Mouse (Mus musculus) inflammation-experienced regulatory T-cells, adult 6 months (primary cell): ENCODE results near the gene Noc2l. TPM values are rescaled to one million over a fixed set of nuclear protein-coding genes. Genes with fewer than 3 reads are reported as not detected.

Experiments used
- ATAC-seq: one replicate; pipeline ENCODE4 v1.8.0; 2017
- polyA plus RNA-seq, 3 experiments: library from polyadenylated mRNA; unstranded; fragments of 100-300 nt; shearing (Covaris generic); gene quantifications; one replicate each; pipeline ENCODE4 v1.2.1; 2017

Noc2l gene
- 10 to 100 TPM; 11.2 to 16.2 (median 15.7) TPM for polyA plus RNA-seq

DNA sequence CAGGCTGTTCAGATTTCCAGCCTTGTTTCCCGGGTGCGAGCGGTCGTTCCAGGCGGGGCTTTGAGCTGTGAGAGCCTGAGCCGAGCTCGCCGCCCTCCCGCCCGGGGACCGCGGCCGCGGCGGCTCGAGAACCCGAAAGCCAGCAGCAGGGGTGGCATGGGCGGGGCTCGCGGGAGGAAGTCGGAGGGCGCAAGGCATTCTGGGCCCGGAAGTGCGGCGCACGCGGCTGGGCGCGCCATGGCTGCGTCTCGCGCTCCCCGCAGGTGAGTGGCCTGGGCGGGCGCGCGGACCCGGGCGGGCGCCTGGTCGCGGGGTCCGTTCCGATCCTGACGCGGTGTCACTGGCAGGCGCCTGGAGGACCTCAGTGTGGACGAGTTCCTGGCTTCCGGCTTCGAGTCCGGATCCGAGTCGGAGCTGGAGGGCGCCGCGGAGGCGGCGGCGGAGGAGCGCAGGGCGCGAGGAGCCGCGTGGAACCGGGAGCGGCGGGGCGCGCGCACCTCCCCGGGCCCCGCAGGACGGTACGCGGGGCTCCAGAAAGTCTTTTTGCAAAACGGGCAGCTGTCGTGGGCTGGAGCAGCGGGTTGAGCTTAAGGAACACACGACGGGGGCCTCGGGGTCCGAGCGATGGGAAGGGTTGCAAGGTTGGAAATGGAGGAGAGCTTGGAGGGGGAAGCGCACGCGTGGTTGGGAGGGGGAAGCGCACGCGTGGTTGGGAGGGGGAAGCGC is at the start of gene Noc2l:
TSS of gene Noc2l (plus strand) at position 203 of the 726 bp plus-strand sequence.
- peak; percentile 92 for ATAC-seq

DNA sequence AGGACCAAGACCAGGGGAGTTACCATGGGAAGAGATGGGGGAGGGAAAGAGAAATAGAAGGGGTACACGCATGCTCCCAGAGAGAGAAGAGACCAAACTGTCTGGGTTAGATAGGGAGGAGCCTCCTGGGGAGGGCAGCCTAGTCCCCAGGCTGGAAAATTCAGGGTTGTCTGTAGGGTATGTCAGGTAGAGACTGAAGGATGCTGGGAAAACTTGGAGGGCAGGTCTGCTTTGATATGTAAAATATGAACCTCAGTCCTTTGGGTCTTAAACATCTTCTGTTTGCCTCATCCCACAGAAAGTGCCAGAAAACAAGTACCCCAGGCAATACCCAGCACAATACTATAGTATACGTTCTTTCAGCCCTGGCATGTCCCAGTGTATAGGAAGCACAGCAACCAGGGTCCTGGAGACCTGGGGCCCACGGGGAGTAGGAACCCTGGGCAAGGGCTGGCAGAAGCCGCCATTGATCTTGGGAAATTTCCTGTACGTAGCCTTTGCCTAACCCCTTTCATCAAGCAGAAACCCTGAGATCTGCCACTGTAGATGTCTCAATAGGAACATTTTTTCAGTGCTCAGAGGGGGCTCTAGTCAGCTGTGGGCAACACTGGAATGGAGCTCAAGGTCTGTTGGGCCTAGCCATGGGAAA is 47.5 kb upstream of the Noc2l start:
- no peak for ATAC-seq

DNA sequence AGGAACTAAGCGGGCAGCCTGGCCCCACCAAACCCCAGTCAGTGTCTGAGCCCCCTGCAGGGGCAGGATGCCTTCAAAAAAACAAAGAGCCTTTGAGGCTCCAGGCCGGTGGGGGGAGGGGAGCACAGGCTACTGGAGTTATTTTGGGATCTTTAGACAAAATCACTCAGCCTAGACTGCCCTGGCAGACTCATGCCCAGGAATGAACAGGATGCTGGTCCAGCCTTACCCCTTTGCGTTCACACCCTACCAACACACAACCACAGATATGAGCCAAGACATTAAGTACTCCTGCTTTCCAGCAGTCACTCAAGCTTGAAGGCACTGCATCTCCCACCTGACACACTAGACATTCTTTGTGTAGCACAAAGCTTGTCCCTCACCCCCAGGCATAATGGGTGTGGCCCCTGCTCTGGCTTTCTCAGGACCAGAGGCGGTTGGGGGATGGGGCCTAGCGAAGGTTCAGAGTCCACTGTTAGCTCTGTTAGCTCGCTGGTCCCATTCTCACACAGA is 46.9 kb upstream of the Noc2l start:
- ATAC-seq = no peak

DNA sequence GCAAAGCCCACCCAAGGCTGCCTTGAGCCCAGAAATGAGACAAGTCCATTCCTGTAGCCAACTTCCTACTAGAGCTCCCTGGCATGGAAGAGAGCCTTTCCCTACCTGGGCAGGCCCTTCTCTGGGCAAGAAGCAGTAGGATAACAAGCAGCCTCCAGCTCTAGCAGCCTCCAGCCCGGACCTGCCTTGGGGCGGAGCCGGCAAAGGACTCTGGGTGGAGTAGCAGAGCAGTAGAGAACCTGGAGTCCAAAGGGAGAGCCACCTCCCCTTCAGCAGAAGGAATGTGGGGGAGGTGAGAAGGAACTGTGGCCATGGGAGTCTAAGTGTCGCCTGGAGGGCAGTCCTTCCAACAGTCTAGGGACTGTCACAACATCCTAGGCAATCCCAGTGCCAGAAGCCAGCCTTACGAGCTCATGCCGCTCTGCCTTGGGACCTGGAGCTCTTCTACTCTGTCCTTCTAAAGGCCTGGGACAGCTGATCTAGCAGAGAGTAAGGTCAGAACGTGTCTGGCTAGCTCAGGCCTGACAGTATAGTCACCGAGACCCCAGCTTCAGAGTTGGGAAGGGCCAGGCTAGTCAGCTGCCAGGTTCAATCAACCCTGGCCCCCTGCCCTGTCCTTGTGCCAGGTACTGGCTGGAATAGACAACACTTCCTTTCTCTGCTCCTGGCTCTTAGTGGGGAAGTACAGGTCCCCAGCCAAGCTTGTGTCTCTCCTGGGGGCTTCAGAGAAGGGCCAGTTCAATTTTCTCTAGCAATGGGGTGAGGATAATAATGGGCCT is 43.2 kb upstream of the Noc2l start:
- ATAC-seq = no peak

DNA sequence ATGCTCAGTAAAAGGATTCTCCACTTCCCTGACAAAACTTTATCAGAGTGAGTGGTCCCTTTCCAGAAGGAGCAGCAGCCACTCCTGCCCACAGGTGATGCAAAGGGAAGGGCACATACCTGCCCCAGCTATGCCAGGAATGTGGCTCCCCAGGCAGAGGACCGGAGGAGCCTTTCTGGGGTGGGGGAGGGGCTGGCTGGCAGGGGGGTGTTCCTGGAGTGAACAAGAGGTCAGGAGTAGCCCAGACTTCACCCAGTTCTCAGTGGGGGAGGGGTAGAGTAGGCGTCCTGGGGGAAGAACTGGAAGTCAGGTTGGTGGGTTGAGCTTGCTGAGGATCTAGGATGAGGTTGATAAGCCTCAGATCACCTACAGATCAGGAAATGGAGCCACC is 42.6 kb upstream of the Noc2l start:
- ATAC-seq = no peak

DNA sequence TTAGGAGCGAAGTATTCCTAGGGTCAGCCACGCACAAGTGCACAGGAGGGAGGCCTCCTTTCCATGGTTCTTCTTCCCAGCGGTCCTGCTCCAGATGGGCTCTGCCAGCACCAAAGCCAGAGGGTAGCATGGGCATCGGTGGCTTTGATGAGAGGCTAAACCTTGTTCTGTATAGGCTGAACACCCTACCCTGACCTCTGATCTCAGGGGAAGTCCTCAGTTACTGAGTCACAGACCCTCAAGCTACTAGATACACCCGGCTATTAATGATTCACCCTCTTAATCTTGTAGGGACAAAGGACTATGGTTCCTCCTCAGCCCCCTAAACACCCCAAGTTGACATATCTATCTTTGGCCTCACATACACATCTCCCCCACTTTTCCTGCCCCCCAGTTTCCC is 41.9 kb upstream of the Noc2l start:
- no peak for ATAC-seq

DNA sequence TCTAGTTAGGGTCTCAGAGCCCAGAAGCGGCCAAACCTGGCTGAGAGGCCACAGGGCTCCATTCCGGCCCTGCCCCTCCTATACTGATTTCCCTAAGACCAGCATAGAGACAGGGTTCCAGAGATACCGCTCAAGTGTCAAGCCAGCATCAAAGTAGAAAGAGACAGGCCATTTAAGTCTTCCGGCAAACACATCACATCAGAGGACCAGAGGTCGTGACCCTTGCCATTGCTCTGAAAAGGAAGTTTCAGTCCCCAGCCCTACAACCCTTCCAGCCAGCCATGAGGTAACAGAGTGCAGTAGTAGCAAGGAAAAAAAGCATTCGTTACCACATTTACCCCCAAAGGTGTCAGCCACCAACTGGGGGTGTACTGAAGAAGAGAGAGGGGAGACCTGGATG is 41.5 kb upstream of the Noc2l start:
- no peak for ATAC-seq

DNA sequence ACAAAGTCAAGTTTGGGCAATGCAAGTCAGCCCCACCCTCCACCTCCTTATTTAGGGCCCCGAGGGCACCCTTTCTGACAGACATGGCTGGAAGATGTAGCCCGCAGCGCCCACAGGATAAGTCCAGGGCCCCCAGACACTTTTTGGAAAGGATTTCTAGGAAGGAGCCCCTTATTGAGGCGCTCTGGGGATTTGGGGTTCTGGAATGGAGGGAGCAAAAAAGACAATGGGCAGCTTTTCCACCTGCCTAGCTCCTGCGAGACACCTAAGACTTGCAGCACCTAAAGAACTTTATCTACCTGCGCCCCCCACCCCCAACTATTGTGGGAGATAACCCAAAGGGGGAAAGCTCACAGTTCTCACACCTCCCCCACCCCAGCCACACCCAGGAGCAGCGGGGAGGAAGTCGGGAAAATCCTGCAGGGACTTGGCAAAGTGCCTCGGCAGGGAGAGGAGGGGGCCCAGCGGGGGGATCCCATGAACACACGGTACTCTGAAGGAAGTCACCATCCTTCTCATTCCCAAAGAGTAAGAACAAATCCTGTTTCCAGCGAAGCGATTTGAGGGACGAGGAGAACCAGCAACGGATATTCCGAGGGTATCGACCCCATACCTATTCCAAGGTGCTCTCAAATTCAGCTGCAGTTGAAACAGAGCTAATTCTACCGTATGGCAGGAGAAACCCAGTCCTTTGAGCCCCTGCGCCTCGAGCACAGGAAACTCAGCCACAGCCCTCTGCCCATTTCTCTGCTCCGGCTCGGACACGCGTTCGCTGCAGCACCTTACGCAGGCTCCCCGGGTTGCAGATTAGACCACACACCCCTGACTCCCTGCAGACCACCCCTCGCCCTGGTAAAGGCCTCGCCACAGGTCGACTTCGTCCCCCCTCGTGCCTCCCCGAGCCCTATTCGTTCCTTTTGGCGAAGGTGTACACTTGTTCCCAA is 39.6 kb upstream of the Noc2l start:
- ATAC-seq = no peak

DNA sequence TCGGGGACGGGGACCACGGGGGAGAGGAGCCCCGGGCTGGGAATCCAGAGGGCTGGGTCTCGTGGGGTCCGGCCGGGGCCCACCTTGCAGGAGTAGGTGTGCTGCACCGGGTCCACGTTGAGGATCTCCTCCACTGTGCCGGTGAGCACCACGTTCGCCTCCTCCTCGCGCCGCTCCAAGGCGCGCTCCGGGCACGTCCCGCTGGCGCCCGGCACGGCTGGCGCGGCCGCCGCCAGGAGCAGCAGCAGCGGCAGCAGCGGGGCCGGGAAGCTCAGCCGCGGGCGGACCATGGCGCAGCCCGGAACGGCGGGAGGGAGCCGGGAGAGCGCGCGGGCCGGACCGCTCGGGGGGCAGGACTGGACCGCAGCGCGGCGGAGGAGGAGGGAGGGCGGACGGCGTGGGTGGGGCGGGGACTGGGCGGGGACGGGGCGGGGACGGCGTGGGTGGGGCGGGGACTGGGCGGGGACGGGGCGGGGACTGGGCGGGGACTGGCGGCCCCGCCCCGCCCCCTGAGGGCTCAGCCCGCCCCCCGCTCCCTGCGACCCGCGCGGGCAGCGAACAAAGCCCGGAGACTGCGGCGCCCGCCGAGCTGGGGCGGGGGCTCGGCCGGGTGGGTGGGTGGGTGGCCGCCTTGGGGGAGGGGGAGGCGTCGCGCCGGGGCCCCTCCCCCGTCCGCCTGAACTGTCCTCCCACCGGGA is 38.5 kb upstream of the Noc2l start, which contains the start of gene Agrn:
TSS of gene Agrn (minus strand) at position 358 of the 698 bp plus-strand sequence.
- peak; percentile 14 for ATAC-seq

DNA sequence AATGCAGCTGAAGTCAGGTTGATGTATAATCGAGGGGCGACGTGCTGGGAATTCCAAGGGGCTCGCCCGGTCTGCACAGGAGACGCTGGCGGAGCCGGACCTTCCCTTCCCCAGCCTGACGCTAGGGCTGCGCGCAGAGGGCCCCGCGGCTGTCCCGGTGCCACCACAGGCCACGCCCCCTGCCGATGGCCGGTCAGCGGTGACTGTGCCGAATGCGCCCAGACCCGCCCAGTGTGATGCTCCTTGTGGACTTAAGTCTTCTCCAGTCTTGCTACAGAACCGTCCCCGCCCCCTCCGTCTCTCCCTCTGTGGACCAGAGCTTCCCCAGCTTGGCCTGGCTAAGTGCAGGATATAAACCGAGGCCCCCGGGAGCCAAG is 38.0 kb upstream of the Noc2l start:
- no peak for ATAC-seq

DNA sequence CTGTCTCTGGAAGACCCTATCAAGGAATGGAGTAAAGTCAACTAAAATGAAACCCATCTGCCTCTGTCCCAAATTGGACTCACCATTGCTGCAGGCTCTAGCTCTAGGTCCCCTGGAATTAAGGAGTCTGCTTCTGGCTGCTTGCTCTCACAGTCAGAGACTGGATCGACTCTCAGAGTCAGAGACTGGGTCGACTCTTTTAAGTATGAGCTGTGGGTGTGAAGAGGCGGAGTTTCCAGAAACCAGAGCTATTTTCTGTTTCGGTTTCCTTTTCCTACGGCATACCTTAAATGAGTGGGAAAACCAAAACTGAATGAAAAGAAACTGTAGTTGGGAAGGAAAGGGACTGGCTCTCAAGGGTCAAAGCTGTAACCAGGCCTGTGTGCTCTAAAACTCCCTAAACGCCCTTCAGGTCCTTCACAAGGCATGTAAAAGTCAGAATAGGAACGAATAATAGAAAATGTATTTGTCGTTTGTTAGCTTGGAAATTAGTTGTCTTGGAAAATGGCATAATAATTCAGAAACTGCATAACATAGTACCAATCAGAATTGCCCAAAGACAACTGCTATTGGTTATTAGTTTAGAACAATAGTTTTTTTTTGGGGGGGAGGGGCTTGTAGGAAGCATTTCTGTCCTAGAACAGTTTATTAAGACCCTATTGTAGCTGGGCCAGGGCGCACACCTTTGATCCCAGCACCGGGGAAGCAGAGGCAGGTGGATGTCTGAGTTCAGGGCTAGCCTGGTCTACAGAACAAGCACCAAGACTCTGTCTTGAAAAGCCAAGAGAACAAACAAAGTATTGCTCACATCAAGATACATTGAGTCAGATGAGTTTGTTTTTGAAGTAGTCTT is 35.0 kb upstream of the Noc2l start, which contains the start of gene Isg15:
TSS of gene Isg15 (minus strand) at position 196 of the 853 bp plus-strand sequence.
- ATAC-seq = peak; percentile 52

DNA sequence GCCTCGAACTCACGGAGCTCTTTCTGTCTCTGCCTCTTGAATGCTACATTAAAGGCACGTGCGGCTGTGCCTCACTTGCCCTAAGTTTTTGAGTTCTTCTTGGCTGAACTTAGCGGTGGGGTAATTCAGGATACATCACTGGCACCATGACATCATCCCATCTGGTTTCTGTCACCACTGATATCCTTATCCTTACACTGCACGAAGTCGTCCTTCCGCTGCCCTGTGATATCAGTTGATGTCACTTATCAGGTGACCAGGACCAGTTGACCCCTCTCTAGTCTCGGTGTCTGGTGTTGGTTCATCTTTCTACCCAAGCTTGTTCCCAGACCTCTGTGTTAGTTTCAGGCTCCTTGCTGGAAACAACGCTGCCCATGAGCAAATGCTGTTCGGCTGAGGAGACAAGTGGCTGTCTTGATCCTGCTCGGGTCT is 33.3 kb upstream of the Noc2l start:
- no peak for ATAC-seq

DNA sequence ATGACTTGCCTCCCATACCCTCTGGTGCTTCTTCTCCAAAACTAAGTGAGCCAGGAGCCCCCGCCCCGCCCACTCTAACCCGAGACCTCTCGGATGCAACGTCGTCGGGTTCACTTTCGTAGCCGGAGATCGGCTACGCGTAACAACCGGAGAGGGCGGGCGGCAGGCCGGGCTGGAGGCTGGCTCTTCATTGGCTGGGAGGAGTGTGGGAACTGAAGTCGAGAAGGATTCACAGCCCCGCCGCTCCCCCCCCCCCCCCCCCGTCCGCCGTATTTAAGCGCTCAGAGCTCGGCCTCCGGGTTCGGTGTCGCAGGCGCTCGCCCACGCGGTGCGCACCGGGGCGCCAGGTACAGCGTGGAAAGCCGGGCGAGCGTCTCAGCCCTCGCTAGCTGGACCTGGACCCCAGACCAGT is 32.8 kb upstream of the Noc2l start, which contains the start of gene AW011738:
TSS of gene AW011738 (plus strand) at position 304 of the 412 bp plus-strand sequence.
- ATAC-seq = peak; percentile 84

DNA sequence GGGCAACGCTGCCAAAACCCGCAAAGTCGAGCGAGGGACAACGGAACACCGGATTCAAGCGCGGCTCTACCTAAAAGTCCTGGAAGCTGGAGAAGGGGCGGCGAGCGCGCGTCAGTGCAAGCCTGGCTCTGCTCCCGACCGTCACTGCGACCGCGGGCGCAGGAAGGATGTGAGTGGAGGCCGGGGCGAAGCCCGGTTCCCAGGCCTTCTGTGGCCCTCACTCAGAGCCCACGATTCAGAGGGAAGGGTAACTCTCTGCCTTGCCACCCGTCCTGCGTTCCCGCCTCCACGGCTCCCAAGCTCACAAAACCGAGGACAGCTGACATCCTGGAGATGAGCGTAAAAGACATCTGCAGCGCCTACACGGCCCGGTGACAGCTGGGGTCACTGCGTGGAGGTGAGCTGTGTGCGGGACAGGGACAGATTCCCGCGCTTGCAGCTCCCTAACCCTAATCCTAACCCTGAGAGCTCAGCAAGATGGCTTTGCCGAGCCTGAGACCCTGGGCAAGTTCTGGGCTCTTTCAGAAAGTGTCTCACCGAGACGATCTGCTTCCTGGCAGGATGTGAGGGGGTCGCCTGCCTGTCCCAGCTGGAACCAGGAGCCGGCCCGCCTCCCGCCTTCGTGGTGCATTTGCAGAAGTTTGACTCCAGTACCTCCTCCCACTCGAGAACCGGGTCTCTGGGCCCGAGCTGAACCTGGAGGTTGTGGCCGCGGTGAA is 32.2 kb upstream of the Noc2l start:
- ATAC-seq = peak; percentile 14

DNA sequence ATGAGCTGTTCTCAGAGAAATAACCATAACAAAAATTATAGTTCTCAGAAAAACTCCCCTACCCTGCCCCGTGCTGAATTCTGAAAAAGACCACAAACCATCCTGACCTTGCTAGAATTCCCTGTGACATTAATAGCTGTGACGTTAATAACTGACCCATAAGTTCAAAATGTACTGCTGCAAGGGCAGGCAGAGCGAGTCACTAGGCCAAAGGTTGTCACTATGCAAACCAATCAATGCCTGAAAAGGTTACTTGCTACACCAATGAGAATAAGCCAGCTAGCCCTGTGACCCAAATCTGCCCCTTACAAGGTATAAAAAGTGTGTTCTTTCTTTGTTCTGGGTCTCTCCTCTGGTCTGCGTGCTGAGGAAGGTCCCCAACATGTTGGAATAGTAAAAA is 26.9 kb upstream of the Noc2l start:
- no peak for ATAC-seq

DNA sequence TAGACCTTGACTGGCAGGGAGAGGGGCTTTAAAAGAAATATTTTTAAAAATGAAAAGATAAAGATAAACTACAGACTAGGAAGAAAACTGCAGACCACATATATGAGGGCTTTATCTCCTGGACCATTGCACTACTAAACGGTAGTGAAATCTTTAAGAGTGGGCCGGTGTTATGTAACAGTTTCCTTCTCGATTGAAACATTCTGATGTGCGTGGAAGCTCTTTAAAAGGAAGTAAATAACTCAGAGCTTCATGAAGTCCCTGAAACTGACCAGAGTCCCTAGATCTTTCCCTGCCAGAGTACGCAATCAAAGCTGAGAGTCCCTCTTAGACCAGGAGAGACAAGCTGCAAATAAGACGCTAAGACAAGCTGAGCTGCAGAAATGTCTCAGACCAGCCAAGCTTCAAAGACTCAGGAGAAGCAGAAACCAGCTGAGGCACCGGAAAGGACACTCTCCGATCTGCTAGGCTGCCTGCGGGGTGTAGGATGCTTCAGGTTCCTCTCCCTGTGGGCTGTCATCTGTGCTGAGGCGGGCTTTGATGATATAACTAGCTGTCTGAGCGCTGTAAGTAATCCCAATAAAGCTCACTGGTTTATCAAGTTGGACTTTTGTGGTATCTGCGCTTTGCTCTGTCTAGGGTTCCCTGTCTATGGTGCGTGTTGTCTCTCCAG is 25.7 kb upstream of the Noc2l start:
- no peak for ATAC-seq

DNA sequence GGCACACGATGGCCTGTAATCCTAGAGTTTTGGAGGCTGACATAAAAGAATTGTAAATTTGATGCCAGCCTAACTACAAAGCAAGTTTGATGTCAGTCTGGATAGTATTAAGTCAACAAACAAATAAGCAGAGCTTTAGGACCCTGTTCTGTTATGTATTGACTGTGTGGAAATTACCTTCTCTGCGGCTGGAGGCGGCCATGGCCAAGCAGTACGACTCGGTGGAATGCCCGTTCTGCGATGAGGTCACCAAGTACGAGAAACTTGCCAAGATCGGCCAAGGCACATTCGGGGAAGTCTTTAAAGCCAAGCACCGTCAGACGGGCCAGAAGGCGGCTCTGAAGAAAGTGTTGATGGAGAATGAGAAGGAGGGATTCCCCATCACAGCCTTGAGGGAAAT is 22.7 kb upstream of the Noc2l start:
- ATAC-seq = no peak

DNA sequence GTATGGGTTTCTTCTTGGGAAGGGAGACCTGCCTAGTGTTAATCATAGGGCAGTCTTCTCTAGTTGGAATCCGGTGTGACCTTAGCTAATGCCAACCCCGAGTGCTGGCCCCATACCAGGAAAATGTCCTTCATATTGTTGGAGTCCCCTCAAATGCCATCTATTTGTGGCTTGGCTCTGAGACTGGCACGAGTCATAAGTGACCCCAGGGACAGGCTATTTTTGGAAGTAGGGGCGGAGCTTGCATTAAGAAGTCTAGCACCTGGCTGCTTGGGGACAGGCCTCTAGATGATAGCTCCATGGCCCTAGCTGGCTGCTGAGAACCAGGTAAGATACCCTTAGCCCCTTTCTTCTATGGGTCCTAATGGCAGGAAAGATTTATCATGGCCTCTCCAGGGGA is 20.2 kb upstream of the Noc2l start, which contains the start of gene Perm1:
TSS of gene Perm1 (plus strand) at position 220 of the 400 bp plus-strand sequence.
- no peak for ATAC-seq

DNA sequence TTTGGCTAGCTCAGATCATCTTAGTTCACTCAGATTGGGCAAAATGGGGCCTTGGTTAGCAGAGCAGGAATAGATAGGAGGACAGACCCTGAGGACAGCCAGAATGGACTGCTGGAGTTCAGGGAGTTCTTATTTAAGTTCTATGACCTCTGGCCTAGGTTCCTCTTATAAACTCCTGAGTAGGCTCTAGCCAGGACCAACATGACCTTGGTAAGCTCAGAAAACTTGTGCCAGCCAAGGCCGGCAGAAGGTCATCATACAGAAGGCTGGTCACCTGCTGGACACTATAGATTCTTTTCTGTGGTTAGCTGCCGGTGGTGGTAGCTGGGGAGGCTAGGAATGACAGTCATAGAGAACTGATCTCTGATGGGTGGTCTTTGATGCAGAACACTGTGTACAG is 19.6 kb upstream of the Noc2l start:
- no peak for ATAC-seq
